Mouse (Mus musculus) heart, adult 2 months (tissue): ENCODE measurements around the gene Rln3.

Source experiments
- CTCF ChIP-seq: fragments of 200-600 bp; IDR thresholded peaks from 2 replicates; pipeline ENCODE4 v1.8.1; 2022; ENCODE audit warnings: antibody characterized with exemption, mild to moderate bottlenecking, moderate library complexity
- EP300 ChIP-seq: fragments of 200-500 bp; IDR thresholded peaks from 2 replicates; pipeline ENCODE4 v1.6.1; 2011; ENCODE audit warnings: low read depth, low read length, control low read depth; ENCODE audit not compliant: insufficient read depth
- POLR2A ChIP-seq: fragments of 200-500 bp; IDR thresholded peaks from 2 replicates; pipeline ENCODE4 v1.6.1; 2011; ENCODE audit warnings: mild to moderate bottlenecking, low read depth, low read length, control low read depth; ENCODE audit not compliant: insufficient read depth

DNA sequence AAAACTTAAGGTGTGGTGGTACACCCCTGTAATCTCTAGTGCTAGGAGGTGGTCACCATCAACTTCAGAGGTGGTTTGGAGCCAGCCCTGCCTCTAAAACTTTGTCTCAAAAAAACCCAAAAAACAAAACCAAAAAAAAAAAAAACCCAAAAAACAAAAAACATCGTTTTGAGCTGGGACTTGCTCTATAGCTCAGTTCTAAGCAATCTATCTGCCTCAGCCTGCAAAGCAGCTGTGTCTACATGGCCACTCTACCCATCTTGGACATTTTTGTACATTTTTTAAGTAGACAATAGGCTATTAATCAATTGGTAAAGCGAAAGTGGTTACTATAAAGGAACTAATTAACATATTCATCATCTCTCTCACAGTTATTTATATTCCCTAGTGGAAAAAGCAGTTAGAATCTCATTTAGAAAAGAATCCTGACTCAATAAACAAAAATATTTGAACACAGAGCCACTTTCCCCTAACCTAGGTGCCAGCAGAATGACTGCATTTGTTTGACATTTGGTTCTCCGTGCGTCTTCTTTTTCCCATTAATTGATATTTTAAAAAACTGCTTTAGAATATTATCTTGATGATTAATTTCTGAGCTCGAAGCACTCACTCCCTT is 20.8 kb upstream of the Rln3 start:
- no peak for TF ChIP-seq CTCF
- TF ChIP-seq POLR2A: no peak
- no peak for TF ChIP-seq EP300
